Mouse (Mus musculus) MEL (cell line): ENCODE measurements around the gene Vmn1r40. TPM values are rescaled to one million over a fixed set of nuclear protein-coding genes. Genes with fewer than 3 reads are reported as not detected.

Experiments
- DNase-seq: peaks from one replicate; pipeline ENCODE4 v3.0.0; 2011; ENCODE audit warnings: low read depth, low spot score
- H3K27ac ChIP-seq: 2 replicates; pipeline ENCODE4 v1.5.1; 2012; ENCODE audit warnings: low read depth, mild to moderate bottlenecking, control low read depth, low read length, moderate library complexity; ENCODE audit not compliant: control insufficient read depth
- H3K27me3 ChIP-seq, 2 experiments: fragments of 150-350 bp in 1 of 2; sonication (generic) in 1 of 2; 2 replicates each; pipeline ENCODE4 v1.6.1; 2012; ENCODE audit warnings: low read length in 2 of 2, mild to moderate bottlenecking in 2 of 2, improper control_type of control experiment in 1 of 2, moderate library complexity in 1 of 2; ENCODE audit not compliant: insufficient read depth in 2 of 2, control insufficient read depth in 1 of 2
- H3K36me3 ChIP-seq, 2 experiments: 2 replicates each; pipeline ENCODE4 v1.6.1; 2012 to 2014; ENCODE audit warnings: low read length in 2 of 2, improper control_type of control experiment in 1 of 2, inconsistent platforms in 1 of 2, mild to moderate bottlenecking in 1 of 2; ENCODE audit not compliant: insufficient read depth in 2 of 2, control insufficient read depth in 1 of 2
- H3K4me1 ChIP-seq, 2 experiments: fragments of 150-350 bp in 1 of 2; sonication (generic) in 1 of 2; 2 replicates each; pipeline ENCODE4 v1.6.1; 2012; ENCODE audit warnings: low read length in 2 of 2, improper control_type of control experiment in 1 of 2, mild to moderate bottlenecking in 1 of 2; ENCODE audit not compliant: insufficient read depth in 2 of 2, control insufficient read depth in 1 of 2
- H3K4me3 ChIP-seq, 2 experiments: fragments of 150-350 bp in 1 of 2; sonication (generic) in 1 of 2; 2 replicates each; pipeline ENCODE4 v1.5.1; 2012; ENCODE audit warnings: low read depth in 2 of 2, low read length in 2 of 2, mild to moderate bottlenecking in 2 of 2, moderate library complexity in 2 of 2, control low read depth in 1 of 2, improper control_type of control experiment in 1 of 2; ENCODE audit not compliant: control insufficient read depth in 1 of 2, insufficient read depth in 1 of 2
- H3K79me2 ChIP-seq: 2 replicates; pipeline ENCODE4 v1.6.1; 2012; ENCODE audit warnings: mild to moderate bottlenecking, low read length, moderate library complexity; ENCODE audit not compliant: control insufficient read depth, poor library complexity, insufficient read depth
- H3K9ac ChIP-seq: 2 replicates; pipeline ENCODE4 v1.6.1; 2012; ENCODE audit warnings: low read depth, mild to moderate bottlenecking, control low read depth, low read length, moderate library complexity; ENCODE audit not compliant: control insufficient read depth, poor library complexity, severe bottlenecking
- H3K9me3 ChIP-seq: fragments of 150-350 bp; sonication (generic); replicated peaks from 2 replicates; pipeline ENCODE4 v1.6.1; 2012; ENCODE audit warnings: mild to moderate bottlenecking, low read length, improper control_type of control experiment, moderate library complexity; ENCODE audit not compliant: insufficient read depth
- BHLHE40 ChIP-seq: IDR thresholded peaks from 2 replicates; pipeline ENCODE4 v1.6.1; 2012; ENCODE audit warnings: low read depth, mild to moderate bottlenecking, inconsistent platforms, low read length, improper control_type of control experiment, borderline replicate concordance
- CTCF ChIP-seq, 3 experiments: IDR thresholded peaks in 2 of 3; conservative IDR thresholded peaks in 1 of 3; 2 replicates each; pipeline ENCODE4 v1.5.1; 2011 to 2012; ENCODE audit warnings: low read length in 3 of 3, low read depth in 2 of 3, mild to moderate bottlenecking in 2 of 3, improper control_type of control experiment in 1 of 3, inconsistent platforms in 1 of 3, mixed read lengths in 1 of 3, moderate library complexity in 1 of 3; ENCODE audit not compliant: control insufficient read depth in 1 of 3, insufficient read depth in 1 of 3, poor library complexity in 1 of 3, severe bottlenecking in 1 of 3
- E2F4 ChIP-seq: IDR thresholded peaks from 2 replicates; pipeline ENCODE4 v1.6.1; 2011; ENCODE audit warnings: low read depth, low read length, improper control_type of control experiment, borderline replicate concordance
- ELF1 ChIP-seq: IDR thresholded peaks from 2 replicates; pipeline ENCODE4 v1.6.1; 2014; ENCODE audit warnings: low read depth, mild to moderate bottlenecking, inconsistent platforms, low read length, improper control_type of control experiment, moderate library complexity
- EP300 ChIP-seq, 2 experiments: IDR thresholded peaks; 2 replicates each; pipeline ENCODE4 v1.6.1; 2011; ENCODE audit warnings: improper control_type of control experiment in 2 of 2, low read length in 2 of 2, low read depth in 1 of 2, mild to moderate bottlenecking in 1 of 2
- ETS1 ChIP-seq: IDR thresholded peaks from 2 replicates; pipeline ENCODE4 v1.6.1; 2012; ENCODE audit warnings: low read depth, mild to moderate bottlenecking, inconsistent platforms, low read length, improper control_type of control experiment, moderate library complexity
- GABPA ChIP-seq: IDR thresholded peaks from 2 replicates; pipeline ENCODE4 v1.6.1; 2012; ENCODE audit warnings: low read depth, mild to moderate bottlenecking, inconsistent platforms, low read length, improper control_type of control experiment, moderate library complexity
- GATA1 ChIP-seq: IDR thresholded peaks from 2 replicates; pipeline ENCODE4 v1.6.1; 2011; ENCODE audit warnings: low read depth, low read length, improper control_type of control experiment
- HCFC1 ChIP-seq: IDR thresholded peaks from 2 replicates; pipeline ENCODE4 v1.6.1; 2012; ENCODE audit warnings: low read depth, mild to moderate bottlenecking, inconsistent platforms, low read length, improper control_type of control experiment, moderate library complexity
- JUND ChIP-seq: IDR thresholded peaks from 2 replicates; pipeline ENCODE4 v1.6.1; 2011; ENCODE audit warnings: low read depth, mild to moderate bottlenecking, improper control_type of control experiment, low read length
- KAT2A ChIP-seq: conservative IDR thresholded peaks from 2 replicates; pipeline ENCODE4 v1.6.1; 2012; ENCODE audit warnings: low read depth, low read length, improper control_type of control experiment, inconsistent platforms
- MAX ChIP-seq: IDR thresholded peaks from 2 replicates; pipeline ENCODE4 v1.6.1; 2011; ENCODE audit warnings: low read length, improper control_type of control experiment
- MAZ ChIP-seq: IDR thresholded peaks from 2 replicates; pipeline ENCODE4 v1.6.1; 2012; ENCODE audit warnings: low read depth, mild to moderate bottlenecking, inconsistent platforms, low read length, improper control_type of control experiment
- MEF2A ChIP-seq: IDR thresholded peaks from 2 replicates; pipeline ENCODE4 v1.6.1; 2014; ENCODE audit warnings: low read depth, mild to moderate bottlenecking, inconsistent platforms, low read length, improper control_type of control experiment; ENCODE audit not compliant: poor library complexity, insufficient replicate concordance, severe bottlenecking; ENCODE audit errors: extremely low read depth
- MYB ChIP-seq: IDR thresholded peaks from 2 replicates; pipeline ENCODE4 v1.6.1; 2011; ENCODE audit warnings: mild to moderate bottlenecking, low read depth, low read length, improper control_type of control experiment
- MYC ChIP-seq: IDR thresholded peaks from 2 replicates; pipeline ENCODE4 v1.6.1; 2011; ENCODE audit warnings: low read depth, mild to moderate bottlenecking, low read length, improper control_type of control experiment, moderate library complexity
- NELFE ChIP-seq: IDR thresholded peaks from 2 replicates; pipeline ENCODE4 v1.6.1; 2011; ENCODE audit warnings: low read depth, low read length, improper control_type of control experiment
- NRF1 ChIP-seq: IDR thresholded peaks from 2 replicates; pipeline ENCODE4 v1.6.1; 2014; ENCODE audit warnings: low read depth, mild to moderate bottlenecking, inconsistent platforms, low read length, improper control_type of control experiment, moderate library complexity; ENCODE audit not compliant: poor library complexity, insufficient read depth, severe bottlenecking
- POLR2A ChIP-seq, 2 experiments: IDR thresholded peaks; 2 replicates each; pipeline ENCODE4 v1.6.1; 2011 to 2012; ENCODE audit warnings: low read length in 2 of 2, mild to moderate bottlenecking in 2 of 2, control low read depth in 1 of 2, improper control_type of control experiment in 1 of 2, low read depth in 1 of 2, moderate library complexity in 1 of 2; ENCODE audit not compliant: control insufficient read depth in 1 of 2, insufficient read depth in 1 of 2, poor library complexity in 1 of 2
- POLR2AphosphoS2 ChIP-seq: IDR thresholded peaks from 2 replicates; pipeline ENCODE4 v1.6.1; 2011; ENCODE audit warnings: low read length, improper control_type of control experiment
- POLR2AphosphoS5 ChIP-seq: IDR thresholded peaks from 2 replicates; pipeline ENCODE4 v1.6.1; 2012; ENCODE audit warnings: low read depth, borderline replicate concordance, mild to moderate bottlenecking, inconsistent platforms, low read length, moderate library complexity, mixed read lengths
- RAD21 ChIP-seq: IDR thresholded peaks from 2 replicates; pipeline ENCODE4 v1.6.1; 2011; ENCODE audit warnings: mild to moderate bottlenecking, low read depth, low read length, improper control_type of control experiment
- RCOR1 ChIP-seq: IDR thresholded peaks from 2 replicates; pipeline ENCODE4 v1.6.1; 2012; ENCODE audit warnings: low read depth, mild to moderate bottlenecking, inconsistent platforms, low read length, improper control_type of control experiment
- SIN3A ChIP-seq: IDR thresholded peaks from 2 replicates; pipeline ENCODE4 v1.6.1; 2012; ENCODE audit warnings: low read length, improper control_type of control experiment, inconsistent platforms
- SMC3 ChIP-seq: IDR thresholded peaks from 2 replicates; pipeline ENCODE4 v1.6.1; 2011; ENCODE audit warnings: low read depth, low read length, improper control_type of control experiment
- TCF12 ChIP-seq: IDR thresholded peaks from 2 replicates; pipeline ENCODE4 v1.6.1; 2014; ENCODE audit warnings: low read depth, mild to moderate bottlenecking, inconsistent platforms, low read length, improper control_type of control experiment, moderate library complexity
- UBTF ChIP-seq: IDR thresholded peaks from 2 replicates; pipeline ENCODE4 v1.6.1; 2012; ENCODE audit warnings: low read depth, mild to moderate bottlenecking, inconsistent platforms, low read length, improper control_type of control experiment, moderate library complexity, borderline replicate concordance; ENCODE audit not compliant: insufficient read depth
- USF1 ChIP-seq: IDR thresholded peaks from 2 replicates; pipeline ENCODE4 v1.6.1; 2014; ENCODE audit warnings: low read depth, mild to moderate bottlenecking, inconsistent platforms, low read length, improper control_type of control experiment, moderate library complexity
- USF2 ChIP-seq, 2 experiments: IDR thresholded peaks; 2 replicates each; pipeline ENCODE4 v1.6.1; 2011 to 2012; ENCODE audit warnings: improper control_type of control experiment in 2 of 2, low read length in 2 of 2, borderline replicate concordance in 1 of 2, inconsistent platforms in 1 of 2, low read depth in 1 of 2, mild to moderate bottlenecking in 1 of 2; ENCODE audit not compliant: insufficient read depth in 1 of 2
- ZC3H11A ChIP-seq: IDR thresholded peaks from 2 replicates; pipeline ENCODE4 v1.6.1; 2012; ENCODE audit warnings: low read depth, mild to moderate bottlenecking, inconsistent platforms, low read length, improper control_type of control experiment
- ZMIZ1 ChIP-seq: IDR thresholded peaks from 2 replicates; pipeline ENCODE4 v1.6.1; 2012; ENCODE audit warnings: low read depth, mild to moderate bottlenecking, inconsistent platforms, low read length, improper control_type of control experiment, moderate library complexity
- ZNF384 ChIP-seq: IDR thresholded peaks from 2 replicates; pipeline ENCODE4 v1.6.1; 2012; ENCODE audit warnings: low read depth, mild to moderate bottlenecking, inconsistent platforms, low read length, improper control_type of control experiment
- polyA plus RNA-seq, 2 experiments: library from polyadenylated mRNA; stranded (reverse) in 1 of 2; unstranded in 1 of 2; fragments of >175 nt in 1 of 2; fragments of >200 nt in 1 of 2; gene quantifications; 2 replicates each; pipeline versions ENCODE4 v1.2.1 to v1.2.4; 2012; ENCODE audit warnings: low replicate concordance in 2 of 2, low read depth in 1 of 2; ENCODE audit not compliant: insufficient read length in 2 of 2, insufficient read depth in 1 of 2, missing spikeins in 1 of 2
- total RNA-seq: library from RNA; depleted of rRNA; stranded (reverse); fragments of 300-350 nt; gene quantifications from 2 replicates; pipeline ENCODE4 v1.2.3, GENCODE M21; 2012

The Vmn1r40 gene
- total and polyA plus RNA-seq, 3 experiments: not detected

DNA sequence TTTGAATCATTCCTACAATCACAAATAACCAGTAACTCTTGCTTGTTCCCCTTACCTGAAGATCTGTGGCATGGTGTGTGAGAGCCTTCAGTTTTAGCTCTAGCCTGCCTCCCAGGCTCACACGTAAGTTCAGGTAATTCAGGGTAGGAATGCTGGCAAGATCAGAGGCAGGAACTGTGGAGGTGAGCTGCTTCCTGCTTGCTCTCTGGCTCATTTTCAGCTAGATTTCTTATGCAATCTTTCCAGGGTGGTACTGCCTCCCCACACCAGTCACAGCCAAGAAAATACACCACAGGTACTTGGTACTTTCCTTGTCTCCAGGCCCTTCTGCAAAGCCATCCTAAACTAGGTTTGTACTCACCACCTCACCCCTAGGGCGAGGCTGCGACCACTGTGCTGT, 44.8 kb upstream of the Vmn1r40 start:
- Histone ChIP-seq H3K9ac (no peak overlapping the region), H3K4me3 (no peak overlapping the region), H3K27me3 (no peaks in the 10 kb centered on the region), H3K9me3 (no peaks in the 10 kb centered on the region)
- TF ChIP-seq JUND: no peak
- TF ChIP-seq POLR2AphosphoS5: no peak
- no peak for TF ChIP-seq EP300 (IDR thresholded peaks at IDR 0.05; ENCODE audit: low read depth in 1 of 2, low read length in 2 of 2)
- no peak for TF ChIP-seq MAX
- no peak for TF ChIP-seq HCFC1
- TF ChIP-seq RCOR1: no peak
- no peak for TF ChIP-seq ZMIZ1
- no peak for TF ChIP-seq MEF2A
- no peak for TF ChIP-seq MAZ
- no peak for TF ChIP-seq POLR2A (IDR thresholded peaks at IDR 0.05; ENCODE audit: control insufficient read depth in 1 of 2, insufficient read depth in 1 of 2, low read depth in 1 of 2, low read length in 2 of 2, poor library complexity in 1 of 2)
- TF ChIP-seq CTCF (IDR thresholded peaks at IDR 0.05 in 2 of 3, conservative IDR thresholded peaks at IDR 0.05 in 1 of 3; ENCODE audit: control insufficient read depth in 1 of 3, insufficient read depth in 1 of 3, low read depth in 2 of 3, low read length in 3 of 3, poor library complexity in 1 of 3, severe bottlenecking in 1 of 3): no peak
- TF ChIP-seq ZC3H11A: no peak
- no peak for TF ChIP-seq MYC
- no peak for TF ChIP-seq BHLHE40
- TF ChIP-seq USF1: no peak
- no peak for TF ChIP-seq RAD21
- no peak for TF ChIP-seq ELF1
- TF ChIP-seq SMC3: no peak
- TF ChIP-seq UBTF: no peak
- no peak for TF ChIP-seq NRF1
- TF ChIP-seq, all 39 proteins: peak for 0
- no peaks in the 10 kb centered on the region for H3K79me2 ChIP-seq
- no peak for DNase-seq
- no peak overlapping the region for H3K27ac ChIP-seq
- H3K4me1 ChIP-seq: peaks cover 0 to 6% of the 10 kb centered on the region in 2 experiments; a peak in 2 of 4 replicates
- peaks cover 0 to 3% of the 10 kb centered on the region in 2 experiments; a peak in 2 of 4 replicates for H3K36me3 ChIP-seq

- Histone ChIP-seq H3K4me1 (peaks cover 0 to 6% of the 10 kb centered on the region in 2 experiments; a peak in 2 of 4 replicates), H3K9me3 (no peaks in the 10 kb centered on the region), H3K4me3 (no peak overlapping the region), H3K79me2 (no peaks in the 10 kb centered on the region), H3K27me3 (no peaks in the 10 kb centered on the region), H3K36me3 (peaks cover 0 to 3% of the 10 kb centered on the region in 2 experiments; a peak in 2 of 4 replicates), H3K27ac (no peak overlapping the region), H3K9ac (no peak overlapping the region)
- DNase-seq: peak; percentile 57
- TF ChIP-seq ELF1: no peak
- no peak for TF ChIP-seq ZC3H11A
- TF ChIP-seq TCF12: peak; percentile 57
- TF ChIP-seq SIN3A: no peak
- no peak for TF ChIP-seq MYB
- TF ChIP-seq GATA1: peak; percentile 45
- no peak for TF ChIP-seq ZNF384
- no peak for TF ChIP-seq MEF2A
- no peak for TF ChIP-seq SMC3
- TF ChIP-seq POLR2AphosphoS2: no peak
- TF ChIP-seq ETS1: 0 out of 2 replicates have a peak, but pooled peaks have one; percentile 20
- no peak for TF ChIP-seq POLR2A (IDR thresholded peaks at IDR 0.05; ENCODE audit: control insufficient read depth in 1 of 2, insufficient read depth in 1 of 2, low read depth in 1 of 2, low read length in 2 of 2, poor library complexity in 1 of 2)
- TF ChIP-seq NELFE: no peak
- TF ChIP-seq GABPA: no peak
- no peak for TF ChIP-seq NRF1
- no peak for TF ChIP-seq USF2 (IDR thresholded peaks at IDR 0.05; ENCODE audit: borderline replicate concordance in 1 of 2, insufficient read depth in 1 of 2, low read depth in 1 of 2, low read length in 2 of 2)
- TF ChIP-seq RCOR1: no peak
- TF ChIP-seq POLR2AphosphoS5: no peak
- no peak for TF ChIP-seq E2F4
- TF ChIP-seq KAT2A: no peak
These were observed 42.2 kb upstream of the Vmn1r40 start for GRCm38 (mm10) chr6:89665155-89665554.
